Comparison of ENCODE assay signal across 18 mouse cellular contexts in genomic region chr16:11092523-11092922, GRCm38 (mm10). TPM values are rescaled to one million over a fixed set of nuclear protein-coding genes. Genes with fewer than 3 reads are reported as not detected.
DNase-seq lines count a peak whose midpoint lies in the region; ATAC-seq and TF ChIP-seq lines count a peak whose summit lies in the region.
"Had no signal": no experiment of that assay in that cellular context is flagged by ENCODE, and none has a peak within 500 bp of the region (broad histone marks: within the 10 kb centered on the region; RNA-seq: fewer than 3 reads in every experiment).

No protein-coding gene starts in this region.

- H3K9me3 ChIP-seq in kidney, postnatal 0 days (replicated peaks; ENCODE audit: low read length) = no peaks in the 10 kb centered on the region
- H3K9me3 ChIP-seq in forebrain, embryonic 14.5 days (replicated peaks; ENCODE audit: control insufficient read depth, low read length) = no peaks in the 10 kb centered on the region
- H3K9me3 ChIP-seq: hindbrain, embryonic 10.5 days; kidney, embryonic 15.5 days; neural tube, embryonic 12.5 days had no signal

- no peak overlapping the region for H3K4me2 ChIP-seq in kidney, postnatal 0 days (ENCODE audit: low read length)
- H3K4me2 ChIP-seq in forebrain, embryonic 14.5 days (ENCODE audit: low read length) = no peak overlapping the region
- H3K4me2 ChIP-seq: kidney, embryonic 15.5 days; lung, embryonic 14.5 days; neural tube, embryonic 12.5 days had no signal

- ATAC-seq in kidney, postnatal 0 days (replicated peaks; ENCODE audit: low FRiP score, low read depth) = no peak
- no peak for ATAC-seq in forebrain, embryonic 14.5 days
- ATAC-seq: inflammation-experienced regulatory T-cells, adult 6 months; midbrain, embryonic 16.5 days had no signal

- no peaks in the 10 kb centered on the region for H3K27me3 ChIP-seq in kidney, postnatal 0 days (ENCODE audit: insufficient read depth, low read length)
- no peaks in the 10 kb centered on the region for H3K27me3 ChIP-seq in forebrain, embryonic 14.5 days (replicated peaks; ENCODE audit: control insufficient read depth, insufficient read depth, low read length)
- H3K27me3 ChIP-seq: kidney, embryonic 15.5 days; neural tube, embryonic 12.5 days had no signal

- no peak overlapping the region for H3K9ac ChIP-seq in kidney, postnatal 0 days (ENCODE audit: low read depth, low read length)
- H3K9ac ChIP-seq in forebrain, embryonic 14.5 days (ENCODE audit: low read length) = no peak overlapping the region
- H3K9ac ChIP-seq: kidney, embryonic 15.5 days; lung, embryonic 14.5 days; neural tube, embryonic 12.5 days had no signal

- intact Hi-C loops in left cerebral cortex, adult 2 months (cut with DNase I) = loop anchor here (1.0 kb wide), 1 partner anchor 26 kb away; the partner anchor contains the start of gene Litaf

- WGBS in kidney, postnatal 0 days = 40% methylated on average over 3 of the region's 3 CpGs
- WGBS in forebrain, embryonic 14.5 days = 97% methylated on average over 3 of the region's 3 CpGs

- no peak overlapping the region for H3K27ac ChIP-seq in kidney, postnatal 0 days
- peak overlapping the region; percentile 86 for H3K27ac ChIP-seq in left cerebral cortex, adult 2 months
- H3K27ac ChIP-seq in forebrain, embryonic 14.5 days (ENCODE audit: low read depth, low read length) = no peak overlapping the region
- H3K27ac ChIP-seq: hindbrain, embryonic 10.5 days; kidney, embryonic 15.5 days; neural tube, embryonic 12.5 days had no signal

- peaks cover 34% of the 10 kb centered on the region for H3K36me3 ChIP-seq in kidney, postnatal 0 days (ENCODE audit: insufficient read depth, low read length)
- peaks cover 44% of the 10 kb centered on the region for H3K36me3 ChIP-seq in forebrain, embryonic 14.5 days (ENCODE audit: control insufficient read depth, insufficient read depth, low read length)

- DNase-seq in frontal cortex, adult 2 months (ENCODE audit: extremely low spot score in 1 of 2, low spot score in 1 of 2) = peak; percentile 67 to 77
- no peak for DNase-seq in frontal cortex, postnatal 10 days (ENCODE audit: low spot score in 2 of 2)
- DNase-seq in kidney, postnatal 0 days (ENCODE audit: low spot score) = peak; percentile 9
- DNase-seq in kidney, postnatal 36 days = no peak
- peak; percentile 47 for DNase-seq in A20 (ENCODE audit: low read depth, low spot score)
- no peak for DNase-seq in left cerebral cortex, adult 2 months (ENCODE audit: extremely low spot score in 1 of 2, low spot score in 2 of 2)
- DNase-seq in forebrain, embryonic 14.5 days (ENCODE audit: low spot score) = no peak
- no peak for DNase-seq in ovary, postnatal 10 days (ENCODE audit: low spot score)
- DNase-seq: adrenal gland, adult 2 months; cerebellum, postnatal 10 days; lung, embryonic 14.5 days; retina, postnatal 1 day; thymus, postnatal 25 days had no signal

- no peak for TF ChIP-seq CTCF in kidney, postnatal 0 days (IDR thresholded peaks at IDR 0.05; ENCODE audit: low read depth)
- TF ChIP-seq CTCF in left cerebral cortex, adult 2 months (IDR thresholded peaks at IDR 0.05) = no peak

- H3K4me3 ChIP-seq in kidney, postnatal 0 days (replicated peaks; ENCODE audit: low read depth, low read length) = no peak overlapping the region
- H3K4me3 ChIP-seq in left cerebral cortex, adult 2 months = no peak overlapping the region
- H3K4me3 ChIP-seq in forebrain, embryonic 14.5 days (ENCODE audit: low read depth, low read length) = no peak overlapping the region
- H3K4me3 ChIP-seq: hindbrain, embryonic 10.5 days; kidney, embryonic 15.5 days; neural tube, embryonic 12.5 days had no signal

- no peaks in the 10 kb centered on the region for H3K4me1 ChIP-seq in kidney, postnatal 0 days (replicated peaks; ENCODE audit: insufficient read depth, low read length)
- 0 out of 2 replicates have a peak, but pooled peaks cover 8% of the 10 kb centered on the region for H3K4me1 ChIP-seq in forebrain, embryonic 14.5 days (ENCODE audit: control insufficient read depth, insufficient read depth, low read length)
- H3K4me1 ChIP-seq: hindbrain, embryonic 10.5 days; kidney, embryonic 15.5 days; neural tube, embryonic 12.5 days had no signal

RNA-seq across cellular contexts. Expression of gene Litaf, which starts 26.6 kb away (rescaled TPM):
- polyA plus RNA-seq in frontal cortex, adult 2 months (2012; rRNA removed) = 47.6 and 49.6 TPM in 2 replicates
- 137 and 145 TPM in 2 replicates for polyA plus RNA-seq in kidney, postnatal 0 days (2015; fragmentation: Nextera tagmentation; extraction: Ambion mirVana)
- 10 to 100 TPM in 1 of 2 experiments, 1 to 10 TPM in 1; 9.1 to 14.1 TPM for total RNA-seq in left cerebral cortex, adult 2 months (2021)
- polyA plus RNA-seq in forebrain, embryonic 14.5 days (2014; fragmentation: Nextera tagmentation; extraction: Ambion mirVana) = 41.4 and 44.5 TPM in 2 replicates

RNA-seq across cellular contexts. Expression of gene Snn, which starts 31.8 kb away (rescaled TPM):
- polyA plus RNA-seq in frontal cortex, adult 2 months (2012; rRNA removed) = 201 and 227 TPM in 2 replicates
- polyA plus RNA-seq in kidney, postnatal 0 days (2015; fragmentation: Nextera tagmentation; extraction: Ambion mirVana) = 31.0 and 32.9 TPM in 2 replicates
- total RNA-seq in left cerebral cortex, adult 2 months (2021) = 100 to 1,000 TPM; 174 to 177 TPM
- 170 and 171 TPM in 2 replicates for polyA plus RNA-seq in forebrain, embryonic 14.5 days (2014; fragmentation: Nextera tagmentation; extraction: Ambion mirVana)

RNA-seq across cellular contexts. Expression of gene Txndc11, which starts 41.9 kb away (rescaled TPM):
- 31.0 and 32.7 TPM in 2 replicates for polyA plus RNA-seq in frontal cortex, adult 2 months (2012; rRNA removed)
- polyA plus RNA-seq in kidney, postnatal 0 days (2015; fragmentation: Nextera tagmentation; extraction: Ambion mirVana) = 28.8 and 33.3 TPM in 2 replicates
- 10 to 100 TPM; 35.2 to 37.7 TPM for total RNA-seq in left cerebral cortex, adult 2 months (2021)
- polyA plus RNA-seq in forebrain, embryonic 14.5 days (2014; fragmentation: Nextera tagmentation; extraction: Ambion mirVana) = 23.8 and 25.0 TPM in 2 replicates

Comparison
In these comparisons a context has a peak if more than half of its experiments do, and no peak if none do; other contexts are left out.
1. DNase-seq: peak in frontal cortex, adult 2 months (2 of 2), kidney, postnatal 0 days (single experiment) and A20 (single experiment); none in frontal cortex, postnatal 10 days (0 of 2), kidney, postnatal 36 days (0 of 2), left cerebral cortex, adult 2 months (0 of 2), forebrain, embryonic 14.5 days (single experiment) and ovary, postnatal 10 days (single experiment).